Mouse (Mus musculus) testis, postnatal 14 days (tissue): ENCODE measurements around the gene Psmb6.
A peak's percentile ranks its signal among the peaks of the same experiment; 100 is the strongest.

Experiments
- DNase-seq: peaks from one replicate; pipeline ENCODE4 v3.0.0; 2021; ENCODE audit warnings: low spot score

Psmb6 gene

GRCm38 (mm10) chr11:70525184-70525678, at the start of gene Psmb6:
TSS of gene Psmb6 (plus strand) at chr11:70525367.
- DNase-seq = peak; percentile 97

GRCm38 (mm10) chr11:70485498-70485897, 39.7 kb upstream of the Psmb6 start:
- DNase-seq = no peak

- no peak for DNase-seq
Measured at GRCm38 (mm10) chr11:70487816-70488215, 37.4 kb upstream of the Psmb6 start.

GRCm38 (mm10) chr11:70489138-70489537, 36.0 kb upstream of the Psmb6 start:
- peak; percentile 23 for DNase-seq

GRCm38 (mm10) chr11:70489684-70490083, 35.5 kb upstream of the Psmb6 start:
- no peak for DNase-seq

- no peak for DNase-seq
Measured at GRCm38 (mm10) chr11:70499566-70500475, 25.3 kb upstream of the Psmb6 start.

- DNase-seq = no peak
Measured at GRCm38 (mm10) chr11:70500476-70500812, 24.7 kb upstream of the Psmb6 start.

- DNase-seq = peak; percentile 41
Measured at GRCm38 (mm10) chr11:70502018-70502417, 23.1 kb upstream of the Psmb6 start.

- no peak for DNase-seq
Measured at GRCm38 (mm10) chr11:70504970-70505369, 20.2 kb upstream of the Psmb6 start, which contains the start of gene Tm4sf5. TSS of gene Tm4sf5 (plus strand) at chr11:70505244.

GRCm38 (mm10) chr11:70506385-70506784, 18.8 kb upstream of the Psmb6 start:
- DNase-seq = peak; percentile 38

- DNase-seq = no peak
Measured at GRCm38 (mm10) chr11:70506962-70507515, 18.1 kb upstream of the Psmb6 start.

- no peak for DNase-seq
Measured at GRCm38 (mm10) chr11:70509753-70510564, 15.2 kb upstream of the Psmb6 start.

- no peak for DNase-seq
Measured at GRCm38 (mm10) chr11:70511242-70511641, 13.9 kb upstream of the Psmb6 start.

- no peak for DNase-seq
Measured at GRCm38 (mm10) chr11:70511825-70512224, 13.3 kb upstream of the Psmb6 start.

- no peak for DNase-seq
Measured at GRCm38 (mm10) chr11:70512709-70513342, 12.3 kb upstream of the Psmb6 start.

- DNase-seq = no peak
Measured at GRCm38 (mm10) chr11:70513520-70513919, 11.6 kb upstream of the Psmb6 start.

- DNase-seq = no peak
Measured at GRCm38 (mm10) chr11:70514288-70514687, 10.9 kb upstream of the Psmb6 start, which contains the start of gene Vmo1. TSS of gene Vmo1 (minus strand) at chr11:70514616.

- no peak for DNase-seq
Measured at GRCm38 (mm10) chr11:70516352-70516751, 8.8 kb upstream of the Psmb6 start.

GRCm38 (mm10) chr11:70518436-70518835, 6.7 kb upstream of the Psmb6 start:
- no peak for DNase-seq

- DNase-seq = no peak
Measured at GRCm38 (mm10) chr11:70518923-70519322, 6.2 kb upstream of the Psmb6 start, which contains the start of gene Gltpd2. TSS of gene Gltpd2 (plus strand) at chr11:70519196.

- peak; percentile 19 for DNase-seq
Measured at GRCm38 (mm10) chr11:70520178-70520769, 4.9 kb upstream of the Psmb6 start.
